Mouse (Mus musculus) G1E (cell line): Measurements from ENCODE around the gene Cyb5b. TPM values are rescaled to one million over a fixed set of nuclear protein-coding genes. Genes with fewer than 3 reads are reported as not detected.

Experiments
- ATAC-seq: 2 replicates; pipeline ENCODE4 v1.8.0; 2016; ENCODE audit warnings: mild to moderate bottlenecking; ENCODE audit not compliant: insufficient number of reproducible peaks, poor library complexity, low FRiP score, severe bottlenecking; ENCODE audit errors: extremely low read depth
- DNase-seq: peaks from one replicate; pipeline ENCODE4 v3.0.0; 2012; ENCODE audit warnings: low spot score
- H3K27me3 ChIP-seq: 2 replicates; pipeline ENCODE4 v1.6.1; 2012; ENCODE audit warnings: mild to moderate bottlenecking, low read length, inconsistent platforms; ENCODE audit not compliant: insufficient read depth
- H3K36me3 ChIP-seq: replicated peaks from 2 replicates; pipeline ENCODE3; 2012; ENCODE audit warnings: mild to moderate bottlenecking, inconsistent platforms
- H3K4me1 ChIP-seq: 2 replicates; pipeline ENCODE4 v1.6.1; 2012; ENCODE audit warnings: low read depth, low read length, inconsistent platforms, mixed read lengths; ENCODE audit not compliant: insufficient read depth
- H3K4me3 ChIP-seq: 2 replicates; pipeline ENCODE4 v1.5.1; 2012; ENCODE audit warnings: low read depth, mild to moderate bottlenecking, inconsistent platforms, low read length, moderate library complexity, mixed read lengths
- H3K9me3 ChIP-seq: replicated peaks from 2 replicates; pipeline ENCODE4 v1.6.1; 2012; ENCODE audit warnings: inconsistent platforms
- CTCF ChIP-seq: IDR thresholded peaks from 2 replicates; pipeline ENCODE4 v1.5.1; 2012; ENCODE audit warnings: low read depth, low read length, inconsistent platforms, mixed read lengths
- GATA1 ChIP-seq: IDR thresholded peaks from 2 replicates; pipeline ENCODE4 v1.6.1; 2012; ENCODE audit warnings: borderline replicate concordance, low read length, inconsistent platforms, mixed read lengths
- GATA2 ChIP-seq: IDR thresholded peaks from 2 replicates; pipeline ENCODE4 v1.6.1; 2012; ENCODE audit warnings: low read depth, low read length, inconsistent platforms, borderline replicate concordance
- POLR2AphosphoS5 ChIP-seq: IDR thresholded peaks from 2 replicates; pipeline ENCODE4 v1.6.1; 2012; ENCODE audit warnings: low read depth, low read length, inconsistent platforms; ENCODE audit not compliant: insufficient replicate concordance
- TAL1 ChIP-seq: conservative IDR thresholded peaks from 2 replicates; pipeline ENCODE4 v1.6.1; 2012; ENCODE audit warnings: low read depth, low read length, inconsistent platforms, mixed read lengths
- polyA plus RNA-seq: library from polyadenylated mRNA; stranded (reverse); fragments of >175 nt; gene quantifications from 2 replicates; pipeline ENCODE4 v1.2.3, GENCODE M21; 2012
- total RNA-seq, 2 experiments: library from RNA; stranded (forward) in 1 of 2; stranded (reverse) in 1 of 2; fragments of 200-1000 nt in 1 of 2; fragments of >200 nt in 1 of 2; fragmentation: Nextera tagmentation in 1 of 2; gene quantifications; 2 replicates each; pipeline ENCODE4 v1.2.3; 2014 to 2017

Cyb5b gene
- total and polyA plus RNA-seq, 3 experiments: 29.9 to 106 (median 72.5) TPM

GRCm38 (mm10) chr8:107164251-107164773 lies 13.9 kb downstream of the Cyb5b start:
- peaks cover 92% of the 10 kb centered on the region for H3K36me3 ChIP-seq
- no peak for ATAC-seq

GRCm38 (mm10) chr8:107165745-107166144 lies 15.3 kb downstream of the Cyb5b start:
- H3K4me1 ChIP-seq: peaks cover 15% of the 10 kb centered on the region
- no peak for ATAC-seq
- no peaks in the 10 kb centered on the region for H3K9me3 ChIP-seq
- H3K36me3 ChIP-seq: peaks cover 93% of the 10 kb centered on the region
- TF ChIP-seq POLR2AphosphoS5 (no peak), TAL1 (no peak), GATA1 (no peak), CTCF (no peak), GATA2 (no peak)
- no peaks in the 10 kb centered on the region for H3K27me3 ChIP-seq
- DNase-seq: no peak
- H3K4me3 ChIP-seq: no peak overlapping the region

More at GRCm38 (mm10) chr8:107164251-107164773, 13.9 kb downstream of the Cyb5b start:
- no peaks in the 10 kb centered on the region for H3K27me3 ChIP-seq
- DNase-seq: no peak
- no peak overlapping the region for H3K4me3 ChIP-seq
- no peak for TF ChIP-seq TAL1
- H3K4me1 ChIP-seq: peaks cover 15% of the 10 kb centered on the region
- no peaks in the 10 kb centered on the region for H3K9me3 ChIP-seq

DNA sequence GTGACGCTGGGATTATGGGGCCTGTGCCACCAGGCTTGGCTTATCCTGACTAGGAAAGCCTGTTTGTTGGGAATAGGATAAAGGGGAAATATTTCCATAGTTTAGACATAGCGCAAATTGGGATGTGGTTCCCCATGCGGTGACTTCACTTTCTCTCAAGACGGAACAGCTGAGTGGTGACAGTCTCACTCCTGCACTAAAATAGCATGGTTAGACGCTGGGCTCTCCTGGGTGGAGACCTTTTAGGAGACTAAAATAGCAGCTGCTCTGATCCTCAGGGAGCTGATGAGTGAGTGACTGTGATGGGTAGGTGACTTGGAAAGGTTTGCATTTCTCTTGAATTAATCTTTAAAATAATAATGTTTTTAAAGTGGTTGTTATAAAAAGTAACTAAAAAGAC lies 17.4 kb downstream of the Cyb5b start:
- ATAC-seq (no peak), DNase-seq (no peak)
- H3K9me3 ChIP-seq: no peaks in the 10 kb centered on the region
- TF ChIP-seq GATA1 (no peak), CTCF (no peak), TAL1 (no peak), POLR2AphosphoS5 (no peak), GATA2 (no peak)
- H3K4me3 ChIP-seq: no peak overlapping the region
- peaks cover 12% of the 10 kb centered on the region for H3K4me1 ChIP-seq
- H3K27me3 ChIP-seq: no peaks in the 10 kb centered on the region
- peaks cover 94% of the 10 kb centered on the region for H3K36me3 ChIP-seq

DNA sequence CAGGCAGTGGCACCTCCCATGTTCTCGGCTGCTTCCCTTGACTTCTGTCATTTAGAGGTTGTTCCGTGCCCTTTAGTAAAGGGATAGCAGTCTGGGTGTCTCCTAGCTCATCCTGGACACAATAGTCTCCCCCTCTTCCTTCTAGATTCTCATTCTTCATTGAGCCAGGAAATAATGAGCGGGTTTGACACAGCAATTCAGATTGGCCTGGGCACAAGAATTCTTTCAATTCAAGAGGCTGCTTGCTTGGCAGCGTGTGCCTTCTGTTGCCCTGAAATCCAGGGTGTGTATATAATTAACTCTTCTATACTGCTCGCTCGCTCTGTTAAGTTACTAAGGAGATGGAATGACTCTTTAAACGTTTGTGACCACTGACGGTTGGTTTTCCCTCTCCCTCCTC lies 21.7 kb downstream of the Cyb5b start:
- peaks cover 91% of the 10 kb centered on the region for H3K36me3 ChIP-seq
- DNase-seq (no peak), ATAC-seq (no peak)
- H3K4me3 ChIP-seq: no peak overlapping the region
- TF ChIP-seq TAL1: no peak
- no peak for TF ChIP-seq GATA1
- TF ChIP-seq POLR2AphosphoS5: no peak
- TF ChIP-seq GATA2: no peak
- TF ChIP-seq CTCF: no peak
- H3K4me1 ChIP-seq: no peaks in the 10 kb centered on the region
- no peaks in the 10 kb centered on the region for H3K9me3 ChIP-seq
- H3K27me3 ChIP-seq: no peaks in the 10 kb centered on the region

DNA sequence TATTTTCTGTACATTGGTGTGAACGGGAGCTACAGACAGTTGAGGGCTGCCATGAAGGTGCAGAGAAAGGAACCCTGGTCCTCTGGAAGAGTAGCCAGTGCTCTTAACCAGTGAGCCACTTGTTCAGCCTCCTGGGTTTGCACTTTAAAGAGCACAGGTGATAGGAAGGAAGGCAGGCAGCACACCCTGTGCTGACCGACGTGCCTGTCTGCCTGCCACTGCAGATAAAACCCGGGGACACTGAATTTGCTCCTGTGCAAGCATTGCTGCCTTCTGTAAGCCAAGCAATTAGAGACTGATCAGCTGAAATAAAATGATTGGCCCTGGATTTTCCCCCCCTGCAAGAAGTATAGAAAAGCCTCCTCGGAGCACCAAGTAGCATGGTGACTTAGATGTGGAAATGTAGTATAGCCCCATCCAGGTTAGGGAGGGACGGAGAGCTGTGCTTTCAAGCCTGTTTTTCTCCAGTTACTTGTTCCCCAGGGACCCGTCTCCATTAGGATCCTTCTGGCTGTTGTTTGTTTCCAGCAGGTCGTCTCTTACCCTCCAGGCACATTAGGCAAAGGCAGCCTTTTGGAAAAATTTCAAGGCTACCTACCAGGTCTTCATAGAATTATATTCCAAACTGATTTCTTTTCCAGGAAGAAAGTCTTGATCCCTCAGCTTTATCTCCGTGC lies 22.7 kb downstream of the Cyb5b start:
- ATAC-seq (no peak), DNase-seq (no peak)
- Histone ChIP-seq H3K4me1 (no peaks in the 10 kb centered on the region), H3K27me3 (no peaks in the 10 kb centered on the region), H3K9me3 (no peaks in the 10 kb centered on the region), H3K4me3 (no peak overlapping the region), H3K36me3 (peaks cover 93% of the 10 kb centered on the region)
- TF ChIP-seq GATA1 (no peak), POLR2AphosphoS5 (no peak), TAL1 (no peak), CTCF (no peak), GATA2 (no peak)

GRCm38 (mm10) chr8:107181122-107181521 lies 30.7 kb downstream of the Cyb5b start:
- H3K36me3 ChIP-seq: peaks cover 95% of the 10 kb centered on the region
- no peaks in the 10 kb centered on the region for H3K27me3 ChIP-seq
- TF ChIP-seq TAL1: no peak
- TF ChIP-seq GATA2: no peak
- no peak for TF ChIP-seq GATA1
- TF ChIP-seq CTCF: no peak
- no peak for TF ChIP-seq POLR2AphosphoS5
- H3K9me3 ChIP-seq: no peaks in the 10 kb centered on the region
- no peaks in the 10 kb centered on the region for H3K4me1 ChIP-seq
- no peak for DNase-seq
- H3K4me3 ChIP-seq: no peak overlapping the region
- no peak for ATAC-seq
